Mouse (Mus musculus): Measurements from ENCODE around the gene Net1. TPM values are rescaled to one million over a fixed set of nuclear protein-coding genes. Genes with fewer than 3 reads are reported as not detected.
A peak's percentile ranks its signal among the peaks of the same experiment; 100 is the strongest.
"Not testable (repeated sequence)": the region's sequence is repeated elsewhere in the genome, so short reads cannot be mapped to it uniquely, and the experiment has no call there.

Net1 gene
- polyA plus RNA-seq, 1 experiment, result 6.1 TPM

DNA sequence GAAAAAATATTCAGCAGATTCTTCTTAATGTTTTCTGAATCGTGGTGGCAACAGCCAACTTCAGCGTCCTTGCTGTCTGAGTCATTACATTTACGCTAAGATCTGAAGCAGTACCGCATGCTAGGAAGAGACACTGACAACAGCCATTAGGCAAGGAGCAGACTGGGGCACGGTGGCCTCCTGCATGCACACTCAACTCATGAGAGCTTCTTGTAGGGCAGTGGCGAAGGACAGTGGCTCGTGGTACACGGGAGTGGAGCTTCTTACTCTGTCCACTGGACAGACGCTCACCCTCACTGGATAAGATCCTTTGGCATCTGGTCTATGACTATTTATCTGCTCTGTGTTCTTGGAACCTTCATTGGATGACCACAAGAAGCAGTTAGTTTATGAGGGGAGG lies 18.7 kb downstream of the Net1 start:
- TF ChIP-seq POLR2A (IDR thresholded peaks at IDR 0.05; ENCODE audit: low read depth, low read length), result no peak
- no peak for TF ChIP-seq CTCF (IDR thresholded peaks at IDR 0.05; ENCODE audit: extremely low read depth, insufficient read depth, insufficient read length, insufficient replicate concordance)
- H3K36me3 ChIP-seq (ENCODE audit: control insufficient read depth, insufficient read depth, low read length), result no peaks in the 10 kb centered on the region
- no peaks in the 10 kb centered on the region for H3K4me1 ChIP-seq (ENCODE audit: control insufficient read depth, insufficient read depth, insufficient read length)
- DNase-seq (ENCODE audit: low read depth in 1 of 2, low spot score in 2 of 2), result no peak
- no peak overlapping the region for H3K27ac ChIP-seq (ENCODE audit: insufficient read depth, low read length)
- WGBS, result 96% methylated on average over 9 of the region's 9 CpGs
- no peak overlapping the region for H3K4me3 ChIP-seq (ENCODE audit: extremely low read depth, insufficient read depth, insufficient read length)
- no peaks in the 10 kb centered on the region for H3K27me3 ChIP-seq (ENCODE audit: control insufficient read depth, insufficient read depth, low read length)

DNA sequence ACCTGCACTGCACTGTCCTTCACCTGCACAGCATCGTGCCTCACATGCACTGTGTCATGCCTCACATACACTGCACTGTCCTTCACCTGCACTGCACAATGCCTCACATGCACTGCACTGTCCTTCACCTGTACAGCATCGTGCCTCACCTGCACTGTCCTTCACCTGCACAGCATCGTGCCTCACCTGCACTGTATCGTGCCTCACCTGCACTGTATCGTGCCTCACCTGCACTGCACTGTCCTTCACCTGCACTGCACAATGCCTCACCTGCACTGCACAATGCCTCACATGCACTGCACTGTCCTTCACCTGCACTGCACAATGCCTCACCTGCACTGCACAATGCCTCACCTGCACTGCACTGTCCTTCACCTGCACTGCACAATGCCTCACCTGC lies 19.8 kb downstream of the Net1 start:
- not testable (repeated sequence) for H3K27ac ChIP-seq (ENCODE audit: insufficient read depth, low read length); H3K27me3 ChIP-seq (ENCODE audit: control insufficient read depth, insufficient read depth, low read length); H3K4me3 ChIP-seq (ENCODE audit: extremely low read depth, insufficient read depth, insufficient read length); H3K4me1 ChIP-seq (ENCODE audit: control insufficient read depth, insufficient read depth, insufficient read length); H3K36me3 ChIP-seq (ENCODE audit: control insufficient read depth, insufficient read depth, low read length); DNase-seq (ENCODE audit: low read depth in 1 of 2, low spot score in 2 of 2)
- 97% methylated on average over 5 of the region's 5 CpGs for WGBS

DNA sequence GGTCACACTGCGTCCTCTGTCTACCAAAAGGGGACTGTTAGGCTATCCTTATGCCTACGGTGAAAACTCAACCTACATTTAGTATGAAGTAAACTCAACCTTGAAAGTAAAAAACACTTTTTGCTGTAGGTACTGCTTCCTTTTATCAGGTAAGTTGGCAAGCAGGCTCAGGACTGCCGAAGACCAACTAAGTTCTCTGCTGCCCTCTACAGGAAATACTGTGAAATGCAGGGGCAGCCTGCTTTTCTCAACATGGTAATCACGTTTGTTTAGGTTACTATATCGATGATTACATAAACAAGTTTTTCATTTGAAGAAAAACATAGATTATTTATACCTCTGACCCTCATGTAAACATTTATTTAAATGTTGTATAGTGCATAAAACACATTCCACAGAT lies 21.1 kb downstream of the Net1 start:
- Histone ChIP-seq H3K27ac (ENCODE audit: insufficient read depth, low read length) (no peak overlapping the region), H3K4me1 (ENCODE audit: control insufficient read depth, insufficient read depth, insufficient read length) (no peaks in the 10 kb centered on the region; the same call in 1 of the 2 replicates), H3K4me3 (ENCODE audit: extremely low read depth, insufficient read depth, insufficient read length) (no peak overlapping the region), H3K36me3 (ENCODE audit: control insufficient read depth, insufficient read depth, low read length) (no peaks in the 10 kb centered on the region), H3K27me3 (ENCODE audit: control insufficient read depth, insufficient read depth, low read length) (no peaks in the 10 kb centered on the region)
- WGBS, result 27% methylated on average over 5 of the region's 5 CpGs
- DNase-seq (ENCODE audit: low read depth in 1 of 2, low spot score in 2 of 2), result peak; percentile 51 to 71
- TF ChIP-seq CTCF (IDR thresholded peaks at IDR 0.05; ENCODE audit: extremely low read depth, insufficient read depth, insufficient read length, insufficient replicate concordance) (peak; percentile 70; the same call in 1 of the 2 replicates), POLR2A (IDR thresholded peaks at IDR 0.05; ENCODE audit: low read depth, low read length) (no peak)

GRCm38 (mm10) chr13:3896032-3896431 lies 22.0 kb downstream of the Net1 start:
- DNase-seq (ENCODE audit: low read depth in 1 of 2, low spot score in 2 of 2), result no peak
- TF ChIP-seq CTCF (IDR thresholded peaks at IDR 0.05; ENCODE audit: extremely low read depth, insufficient read depth, insufficient read length, insufficient replicate concordance) (no peak), POLR2A (IDR thresholded peaks at IDR 0.05; ENCODE audit: low read depth, low read length) (no peak)
- Histone ChIP-seq H3K27me3 (ENCODE audit: control insufficient read depth, insufficient read depth, low read length) (no peaks in the 10 kb centered on the region), H3K4me1 (ENCODE audit: control insufficient read depth, insufficient read depth, insufficient read length) (no peaks in the 10 kb centered on the region; the same call in 1 of the 2 replicates), H3K36me3 (ENCODE audit: control insufficient read depth, insufficient read depth, low read length) (no peaks in the 10 kb centered on the region), H3K4me3 (ENCODE audit: extremely low read depth, insufficient read depth, insufficient read length) (no peak overlapping the region), H3K27ac (ENCODE audit: insufficient read depth, low read length) (no peak overlapping the region)
- 81% methylated on average over 6 of the region's 6 CpGs for WGBS

DNA sequence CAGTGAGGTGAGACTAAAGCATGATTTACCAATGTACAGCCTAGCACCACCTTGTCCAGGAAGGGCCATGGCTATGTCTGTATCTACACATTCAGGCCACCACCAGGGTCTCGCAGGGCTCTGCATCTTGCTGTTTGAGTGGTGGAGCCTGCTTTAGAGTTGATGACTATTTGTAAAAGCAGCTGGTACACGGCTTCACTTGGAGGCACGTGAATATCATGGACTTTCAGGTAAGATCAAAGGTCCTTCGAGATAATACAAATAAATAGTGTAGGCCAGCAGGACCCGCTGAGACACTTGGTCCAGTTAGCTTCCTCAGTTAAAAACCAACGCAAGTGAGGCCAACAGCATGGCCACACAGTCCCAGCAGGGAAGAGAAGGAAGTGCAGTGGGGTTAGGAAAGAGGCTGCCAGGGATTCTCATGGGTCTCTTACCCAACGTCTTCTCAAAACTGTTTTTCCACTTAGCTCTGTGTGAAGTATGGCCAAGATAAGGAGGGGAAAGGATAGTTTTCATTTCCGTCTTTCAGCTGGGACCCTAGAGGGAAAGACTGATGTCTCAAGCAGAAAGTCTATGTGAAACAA lies 22.5 kb downstream of the Net1 start:
- no peak for TF ChIP-seq CTCF (IDR thresholded peaks at IDR 0.05; ENCODE audit: extremely low read depth, insufficient read depth, insufficient read length, insufficient replicate concordance)
- no peak for TF ChIP-seq POLR2A (IDR thresholded peaks at IDR 0.05; ENCODE audit: low read depth, low read length)
- DNase-seq (ENCODE audit: low read depth in 1 of 2, low spot score in 2 of 2), result no peak
- no peak overlapping the region for H3K27ac ChIP-seq (ENCODE audit: insufficient read depth, low read length)
- H3K27me3 ChIP-seq (ENCODE audit: control insufficient read depth, insufficient read depth, low read length), result no peaks in the 10 kb centered on the region
- no peaks in the 10 kb centered on the region for H3K36me3 ChIP-seq (ENCODE audit: control insufficient read depth, insufficient read depth, low read length)
- no peak overlapping the region for H3K4me3 ChIP-seq (ENCODE audit: extremely low read depth, insufficient read depth, insufficient read length)
- 90% methylated on average over 8 of the region's 8 CpGs for WGBS
- no peaks in the 10 kb centered on the region; the same call in 1 of the 2 replicates for H3K4me1 ChIP-seq (ENCODE audit: control insufficient read depth, insufficient read depth, insufficient read length)

DNA sequence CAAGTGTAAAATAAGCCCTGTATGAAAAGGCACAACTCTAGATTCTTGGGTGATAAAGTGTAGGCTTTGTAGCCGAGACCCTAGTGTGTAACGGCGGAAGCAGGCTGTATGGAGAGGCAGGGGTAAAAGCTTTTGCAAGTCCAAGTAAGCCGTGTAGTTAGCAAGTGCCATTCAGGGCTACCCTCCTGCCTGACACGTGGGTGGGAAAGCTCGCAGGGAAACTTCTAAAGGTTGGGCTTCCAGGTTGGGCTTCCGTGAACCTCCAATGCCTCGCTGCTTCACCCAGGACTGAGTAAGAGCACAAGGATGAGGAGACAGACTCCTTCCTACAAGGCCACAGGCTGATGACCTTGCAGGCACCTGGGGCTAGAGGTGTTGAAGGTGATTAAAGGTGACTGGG lies 23.5 kb downstream of the Net1 start:
- no peak overlapping the region for H3K4me3 ChIP-seq (ENCODE audit: extremely low read depth, insufficient read depth, insufficient read length)
- H3K36me3 ChIP-seq (ENCODE audit: control insufficient read depth, insufficient read depth, low read length), result no peaks in the 10 kb centered on the region
- DNase-seq (ENCODE audit: low read depth in 1 of 2, low spot score in 2 of 2), result no peak
- H3K4me1 ChIP-seq (ENCODE audit: control insufficient read depth, insufficient read depth, insufficient read length), result peaks cover 3% of the 10 kb centered on the region
- H3K27me3 ChIP-seq (ENCODE audit: control insufficient read depth, insufficient read depth, low read length), result no peaks in the 10 kb centered on the region
- WGBS, result 95% methylated on average over 8 of the region's 8 CpGs
- TF ChIP-seq CTCF (IDR thresholded peaks at IDR 0.05; ENCODE audit: extremely low read depth, insufficient read depth, insufficient read length, insufficient replicate concordance) (no peak), POLR2A (IDR thresholded peaks at IDR 0.05; ENCODE audit: low read depth, low read length) (no peak)
- H3K27ac ChIP-seq (ENCODE audit: insufficient read depth, low read length), result no peak overlapping the region

DNA sequence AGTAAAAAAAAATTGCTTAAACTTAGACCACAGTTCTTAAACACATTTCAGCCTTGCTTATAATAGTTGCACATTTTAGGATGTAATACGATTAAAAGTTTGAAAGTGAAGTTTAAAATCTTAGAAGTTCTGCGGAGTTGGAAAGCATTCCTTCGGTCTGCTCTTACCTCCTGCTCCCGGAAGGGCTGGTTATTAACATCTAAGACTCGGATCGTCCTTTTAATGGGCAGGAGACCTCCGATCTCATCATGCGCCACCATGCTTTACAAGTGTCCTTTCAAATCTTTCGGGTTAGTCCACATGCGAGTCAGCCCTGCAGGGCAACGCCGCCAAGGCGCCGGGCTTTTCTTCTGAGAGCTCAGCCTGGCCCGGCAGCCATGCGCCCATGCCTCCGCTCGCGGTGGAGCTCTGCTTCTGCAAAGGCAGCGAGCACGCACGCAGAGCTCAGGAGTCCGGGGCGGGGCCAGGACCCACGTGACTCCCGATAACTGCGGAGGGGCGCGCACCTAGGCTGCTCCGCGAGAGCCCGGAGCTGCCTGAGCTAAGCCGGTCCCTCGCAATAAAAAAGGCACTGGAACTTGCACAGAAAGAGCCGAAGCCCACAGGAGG lies 24.8 kb downstream of the Net1 start:
- TF ChIP-seq POLR2A (IDR thresholded peaks at IDR 0.05; ENCODE audit: low read depth, low read length) (peak; percentile 90), CTCF (IDR thresholded peaks at IDR 0.05; ENCODE audit: extremely low read depth, insufficient read depth, insufficient read length, insufficient replicate concordance) (no peak)
- peaks cover 3% of the 10 kb centered on the region for H3K36me3 ChIP-seq (ENCODE audit: control insufficient read depth, insufficient read depth, low read length)
- H3K4me3 ChIP-seq (ENCODE audit: extremely low read depth, insufficient read depth, insufficient read length), result peak overlapping the region; percentile 66
- under 1% methylated on average over 35 of the region's 35 CpGs for WGBS
- H3K4me1 ChIP-seq (ENCODE audit: control insufficient read depth, insufficient read depth, insufficient read length), result peaks cover 3% of the 10 kb centered on the region
- no peaks in the 10 kb centered on the region for H3K27me3 ChIP-seq (ENCODE audit: control insufficient read depth, insufficient read depth, low read length)
- H3K27ac ChIP-seq (ENCODE audit: insufficient read depth, low read length), result peak overlapping the region; percentile 59
- DNase-seq (ENCODE audit: low read depth in 1 of 2, low spot score in 2 of 2), result peak; percentile 73 to 91
